Mouse (Mus musculus) heart, postnatal 10 days (tissue): Measurements from ENCODE around the gene Tiparp. TPM values are rescaled to one million over a fixed set of nuclear protein-coding genes. Genes with fewer than 3 reads are reported as not detected.

ENCODE experiments used
- DNase-seq, 2 experiments: peaks; one replicate each; pipeline ENCODE4 v3.0.0; 2021
- intact Hi-C: fragments of 180-260 bp; cut with DNase I; formaldehyde crosslinking; loops from one replicate; pipeline ENCODE4 v1.15.1; 2025
- total RNA-seq, 2 experiments: library from RNA; stranded (reverse); gene quantifications; 2 replicates each; pipeline ENCODE4 v1.2.3; 2021

The Tiparp gene
- total RNA-seq, 2 experiments from 2014 or later = 15.3 to 15.4 TPM

GRCm38 (mm10) chr3:65527196-65527595 is 1.0 kb upstream of the Tiparp start:
- no peak for DNase-seq
- intact Hi-C loops = loop anchor here (2.0 to 5.0 kb wide), 3 partner anchors 132 to 465 kb away; no protein-coding TSS in a partner anchor

- DNase-seq = peak; percentile 75 to 78
- intact Hi-C loops = loop anchor here (2.0 to 5.0 kb wide), 3 partner anchors 334 to 463 kb away; no protein-coding TSS in a partner anchor
Measured at GRCm38 (mm10) chr3:65528614-65529470, 632 bp downstream of the Tiparp start.

- intact Hi-C loops = loop anchor here (2.0 to 5.0 kb wide), 3 partner anchors 333 to 463 kb away; no protein-coding TSS in a partner anchor
- DNase-seq = peak in 1 of 2 experiments; percentile 57
Measured at GRCm38 (mm10) chr3:65529471-65530215, 1.4 kb downstream of the Tiparp start.

- DNase-seq = no peak
- intact Hi-C loops = no loop called here
Measured at GRCm38 (mm10) chr3:65533014-65533413, 4.8 kb downstream of the Tiparp start.

GRCm38 (mm10) chr3:65533598-65533997 is 5.4 kb downstream of the Tiparp start:
- DNase-seq = peak; percentile 35 to 56
- intact Hi-C loops = no loop called here

- no peak for DNase-seq
- intact Hi-C loops = no loop called here
Measured at GRCm38 (mm10) chr3:65534488-65534887, 6.3 kb downstream of the Tiparp start.

- intact Hi-C loops = no loop called here
- DNase-seq = no peak
Measured at GRCm38 (mm10) chr3:65535087-65535761, 7.0 kb downstream of the Tiparp start.

- no peak for DNase-seq
- intact Hi-C loops = no loop called here
Measured at GRCm38 (mm10) chr3:65537288-65537687, 9.1 kb downstream of the Tiparp start.

GRCm38 (mm10) chr3:65540906-65541551 is 12.8 kb downstream of the Tiparp start:
- intact Hi-C loops = no loop called here
- DNase-seq = no peak

GRCm38 (mm10) chr3:65541552-65541935 is 13.3 kb downstream of the Tiparp start:
- intact Hi-C loops = no loop called here
- no peak for DNase-seq

- no peak for DNase-seq
- intact Hi-C loops = no loop called here
Measured at GRCm38 (mm10) chr3:65549785-65550184, 21.6 kb downstream of the Tiparp start.

GRCm38 (mm10) chr3:65551065-65551464 is 22.9 kb downstream of the Tiparp start:
- no peak for DNase-seq
- intact Hi-C loops = no loop called here

- intact Hi-C loops = no loop called here
- no peak for DNase-seq
Measured at GRCm38 (mm10) chr3:65554633-65555032, 26.4 kb downstream of the Tiparp start.

GRCm38 (mm10) chr3:65558679-65559078 is 30.5 kb downstream of the Tiparp start:
- intact Hi-C loops = no loop called here

GRCm38 (mm10) chr3:65562212-65562611 is 34.0 kb downstream of the Tiparp start:
- DNase-seq = no peak
- intact Hi-C loops = no loop called here

More at GRCm38 (mm10) chr3:65558679-65559078, 30.5 kb downstream of the Tiparp start:
- no peak for DNase-seq

- intact Hi-C loops = no loop called here
- peak in 1 of 2 experiments; percentile 23 for DNase-seq
Measured at GRCm38 (mm10) chr3:65562694-65563093, 34.5 kb downstream of the Tiparp start.

- no peak for DNase-seq
- intact Hi-C loops = no loop called here
Measured at GRCm38 (mm10) chr3:65563926-65564624, 35.9 kb downstream of the Tiparp start.

GRCm38 (mm10) chr3:65565632-65566300 is 37.6 kb downstream of the Tiparp start:
- no peak for DNase-seq
- intact Hi-C loops = no loop called here

- peak; percentile 23 to 25 for DNase-seq
- intact Hi-C loops = no loop called here
Measured at GRCm38 (mm10) chr3:65569941-65570340, 41.7 kb downstream of the Tiparp start.
